Mouse (Mus musculus) embryonic fibroblast, embryonic 13.5 days (primary cell): ENCODE results near the gene Liph. TPM values are rescaled to one million over a fixed set of nuclear protein-coding genes. Genes with fewer than 3 reads are reported as not detected.

Experiments
- H3K27ac ChIP-seq: 2 replicates; pipeline ENCODE4 v1.5.1; 2012; ENCODE audit warnings: low read length, control low read depth, inconsistent platforms; ENCODE audit not compliant: insufficient read depth
- H3K4me1 ChIP-seq: 2 replicates; pipeline ENCODE4 v1.6.1; 2011; ENCODE audit warnings: low read length; ENCODE audit not compliant: control insufficient read depth, insufficient read depth
- H3K4me3 ChIP-seq: 2 replicates; pipeline ENCODE4 v1.5.1; 2011; ENCODE audit warnings: mild to moderate bottlenecking, control low read depth, low read length; ENCODE audit not compliant: insufficient read depth
- CTCF ChIP-seq: IDR thresholded peaks from 2 replicates; pipeline ENCODE4 v1.5.1; 2011; ENCODE audit warnings: mild to moderate bottlenecking, control low read depth, low read length, moderate library complexity, borderline replicate concordance; ENCODE audit not compliant: insufficient read depth
- POLR2A ChIP-seq: IDR thresholded peaks from 2 replicates; pipeline ENCODE4 v1.6.1; 2011; ENCODE audit warnings: low read depth, mild to moderate bottlenecking, control low read depth, low read length, moderate library complexity
- polyA plus RNA-seq: library from polyadenylated mRNA; stranded (reverse); fragments of >200 nt; gene quantifications from 2 replicates; pipeline ENCODE4 v1.2.4, GENCODE M21; 2011; ENCODE audit warnings: low read depth; ENCODE audit not compliant: missing spikeins, insufficient read length

Liph gene
- polyA plus RNA-seq, result 0.40 TPM in 1 of 2 replicates, not detected in the other

GRCm38 (mm10) chr16:21995304-21995703, at the start of gene Liph:
Gene Liph (minus strand): TSS chr16:21995663.
- Histone ChIP-seq H3K4me1 (peaks cover 5% of the 10 kb centered on the region; the same call in 1 of the 2 replicates), H3K4me3 (no peak within 1 kb of the TSS), H3K27ac (no peak within 1 kb of the TSS)
- no peak for TF ChIP-seq POLR2A
- TF ChIP-seq CTCF, result no peak

DNA sequence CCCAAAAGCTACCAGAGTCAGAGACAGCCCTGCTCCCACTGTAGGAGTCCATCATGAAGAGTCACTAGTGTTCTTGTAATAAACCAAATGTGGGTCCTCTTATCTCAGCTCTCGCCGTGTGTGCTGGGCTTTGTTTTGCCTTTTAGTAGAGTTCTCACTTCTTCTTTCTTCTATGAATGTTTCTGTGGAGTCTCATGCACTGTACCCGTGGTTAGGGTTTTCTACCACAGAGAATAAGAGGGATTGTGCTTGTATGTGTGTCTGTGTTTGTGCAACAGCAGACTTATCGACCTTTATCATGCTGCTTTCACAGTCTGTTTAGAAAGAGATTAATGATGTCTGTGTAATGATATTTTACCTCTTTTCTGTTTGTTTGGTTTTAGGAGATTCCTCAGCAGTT, 48.4 kb upstream of the Liph start:
- no peaks in the 10 kb centered on the region for H3K4me1 ChIP-seq
- no peak overlapping the region for H3K4me3 ChIP-seq
- H3K27ac ChIP-seq, result no peak overlapping the region
- TF ChIP-seq CTCF, result no peak
- TF ChIP-seq POLR2A, result no peak

GRCm38 (mm10) chr16:22039978-22040377, 44.5 kb upstream of the Liph start:
- Histone ChIP-seq H3K4me1 (no peaks in the 10 kb centered on the region), H3K27ac (no peak overlapping the region), H3K4me3 (no peak overlapping the region)
- TF ChIP-seq POLR2A (no peak), CTCF (no peak)

DNA sequence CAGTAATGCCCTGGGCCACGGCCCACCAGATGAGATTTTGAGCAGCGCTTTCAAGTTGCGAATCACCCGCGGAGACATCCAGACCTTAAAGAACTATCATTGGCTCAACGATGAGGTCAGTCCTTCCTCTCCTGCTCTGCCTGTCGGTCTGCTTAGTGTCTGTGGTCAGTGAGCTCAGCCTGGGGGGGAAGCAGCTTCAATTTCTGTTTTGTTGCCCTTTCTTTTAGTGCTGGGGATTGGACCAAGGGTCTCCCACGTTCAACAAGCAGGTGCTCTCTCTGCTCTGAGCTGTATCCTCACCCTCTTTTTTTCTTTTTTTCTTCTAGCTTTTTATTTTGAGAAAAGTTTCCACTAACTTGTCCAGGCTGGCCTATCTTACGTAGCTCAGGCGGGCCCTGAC, 43.1 kb upstream of the Liph start:
- Histone ChIP-seq H3K4me3 (no peak overlapping the region), H3K27ac (no peak overlapping the region), H3K4me1 (no peaks in the 10 kb centered on the region)
- TF ChIP-seq CTCF (no peak), POLR2A (no peak)

- no peaks in the 10 kb centered on the region for H3K4me1 ChIP-seq
- TF ChIP-seq CTCF (no peak), POLR2A (no peak)
- H3K4me3 ChIP-seq, result no peak overlapping the region
- no peak overlapping the region for H3K27ac ChIP-seq
Measured at GRCm38 (mm10) chr16:22027474-22027873, 32.0 kb upstream of the Liph start.

DNA sequence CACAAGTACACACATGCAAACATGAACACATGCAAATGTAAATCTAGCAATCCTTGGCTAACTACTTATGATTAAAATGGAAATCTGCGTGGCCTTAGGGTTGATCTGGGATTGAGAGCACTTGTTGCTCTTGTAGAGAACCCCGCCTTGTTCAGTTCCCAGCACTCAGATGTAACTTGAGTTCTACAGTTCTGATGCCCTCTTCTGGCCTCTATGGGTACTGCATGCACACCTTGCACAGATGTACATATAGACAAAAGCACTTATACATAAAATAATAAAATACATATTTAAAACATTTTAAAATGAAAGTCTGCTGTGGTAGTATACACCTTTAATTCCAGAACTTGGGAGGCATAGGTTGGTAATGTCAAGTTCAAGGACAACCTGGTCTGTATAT, 26.7 kb upstream of the Liph start:
- TF ChIP-seq POLR2A, result no peak
- TF ChIP-seq CTCF, result no peak
- Histone ChIP-seq H3K4me1 (no peaks in the 10 kb centered on the region), H3K4me3 (no peak overlapping the region), H3K27ac (no peak overlapping the region)

DNA sequence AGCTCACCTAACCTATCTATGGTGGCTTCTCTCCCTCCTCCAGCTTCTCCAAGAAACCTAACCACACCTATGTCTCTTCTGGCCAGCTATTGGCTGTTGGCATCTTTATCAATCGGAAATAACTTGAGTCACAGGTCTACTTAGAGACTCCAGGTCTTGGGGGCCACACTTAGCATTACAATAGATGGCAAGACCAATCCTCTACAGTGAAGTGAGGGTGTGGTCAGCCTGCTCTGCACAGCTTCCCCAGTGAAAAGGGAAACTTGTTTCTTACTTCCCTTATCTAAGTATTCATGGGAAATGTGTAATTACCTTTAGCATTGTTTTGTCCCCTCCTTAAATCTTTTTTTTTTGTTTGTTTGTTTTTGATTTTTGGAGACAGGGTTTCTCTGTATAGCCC, 20.1 kb upstream of the Liph start:
- H3K4me1 ChIP-seq, result no peaks in the 10 kb centered on the region
- no peak overlapping the region for H3K4me3 ChIP-seq
- TF ChIP-seq POLR2A (no peak), CTCF (no peak)
- no peak overlapping the region for H3K27ac ChIP-seq

DNA sequence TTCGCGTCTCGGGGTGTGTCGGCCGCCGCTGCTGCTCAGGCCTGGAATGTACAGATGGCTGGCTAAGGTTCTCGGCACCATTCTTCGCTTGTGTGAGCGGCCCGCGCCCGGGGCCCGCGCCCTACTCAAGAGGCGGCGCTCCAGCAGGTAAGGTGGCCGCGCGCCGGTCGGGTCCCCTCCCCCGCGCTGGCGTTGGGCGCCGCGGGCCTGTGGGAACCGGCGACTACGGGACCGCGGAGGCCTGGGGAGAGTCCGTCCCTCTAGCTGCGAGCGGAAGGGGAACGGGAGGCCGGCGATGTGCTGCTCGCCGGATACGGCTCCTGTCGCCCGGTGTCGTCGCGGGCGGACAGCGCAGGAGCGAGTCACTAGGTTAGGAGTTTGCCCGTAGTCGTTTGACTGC, 14.1 kb upstream of the Liph start:
- Histone ChIP-seq H3K27ac (no peak overlapping the region), H3K4me1 (no peaks in the 10 kb centered on the region)

GRCm38 (mm10) chr16:22009099-22009584, 13.7 kb upstream of the Liph start, which contains the start of gene Senp2:
Gene Senp2 (plus strand): TSS chr16:22009484.
- Histone ChIP-seq H3K27ac (no peak within 1 kb of the TSS), H3K4me3 (peak within 1 kb of the TSS; percentile 83), H3K4me1 (no peaks in the 10 kb centered on the region)
- TF ChIP-seq CTCF (no peak), POLR2A (peak; percentile 36; the same call in 1 of the 2 replicates)

More for the DNA sequence above, 14.1 kb upstream of the Liph start:
- no peak for TF ChIP-seq POLR2A
- TF ChIP-seq CTCF, result no peak
- peak overlapping the region; percentile 83 for H3K4me3 ChIP-seq

DNA sequence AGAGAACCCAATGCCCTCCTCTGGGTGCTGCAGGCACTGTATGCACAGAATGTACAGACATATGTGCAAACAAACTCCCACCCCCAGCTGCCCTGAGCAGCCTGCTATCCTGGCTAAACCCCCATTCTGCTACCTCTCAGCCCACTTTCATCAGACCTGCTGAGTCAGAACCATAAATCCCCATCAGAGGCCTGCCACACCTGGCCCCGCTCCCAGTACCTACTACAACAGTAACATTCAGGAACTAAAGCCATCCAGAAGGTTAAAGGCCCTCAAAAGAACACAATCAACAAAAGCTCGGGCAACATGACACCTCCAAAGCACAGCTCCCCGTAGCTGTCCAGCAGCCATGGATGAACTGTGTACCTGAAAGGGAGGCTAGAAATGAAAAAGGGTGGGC, 6.1 kb upstream of the Liph start:
- Histone ChIP-seq H3K4me3 (no peak overlapping the region), H3K4me1 (peaks cover 5% of the 10 kb centered on the region; the same call in 1 of the 2 replicates), H3K27ac (no peak overlapping the region)
- no peak for TF ChIP-seq CTCF
- no peak for TF ChIP-seq POLR2A

DNA sequence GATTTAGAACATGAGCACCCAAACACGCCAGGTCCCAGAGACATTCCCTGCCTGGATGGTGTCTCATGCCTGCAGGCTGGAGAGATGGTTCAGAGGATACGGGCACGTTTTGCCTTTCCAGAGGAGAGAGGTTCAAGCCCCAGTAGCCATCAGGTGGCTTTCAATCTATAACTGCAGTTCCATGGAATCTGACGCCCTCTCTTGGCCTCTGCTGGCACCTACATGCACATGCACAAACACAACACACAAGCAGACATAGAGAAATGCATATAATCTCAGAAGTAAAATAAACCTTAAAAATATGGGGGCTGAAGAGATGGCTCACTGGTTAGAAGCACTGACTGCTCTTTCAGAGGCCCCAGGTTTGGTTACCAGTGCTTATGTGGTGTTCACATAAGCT, 5.7 kb upstream of the Liph start:
- TF ChIP-seq CTCF (0 out of 2 replicates have a peak, but pooled peaks have one; percentile 8), POLR2A (no peak)
- Histone ChIP-seq H3K27ac (no peak overlapping the region), H3K4me3 (no peak overlapping the region), H3K4me1 (peaks cover 5% of the 10 kb centered on the region; the same call in 1 of the 2 replicates)
